Mouse (Mus musculus) lung, adult 2 months (tissue): ENCODE results near the gene Cdc40.

Experiments used
- CTCF ChIP-seq: fragments of 200-500 bp; IDR thresholded peaks from 2 replicates; pipeline ENCODE4 v1.5.1; 2011; ENCODE audit warnings: mild to moderate bottlenecking, low read length, control low read depth; ENCODE audit not compliant: insufficient read depth
- POLR2A ChIP-seq: fragments of 200-500 bp; IDR thresholded peaks from 2 replicates; pipeline ENCODE4 v1.6.1; 2011; ENCODE audit warnings: low read depth, mild to moderate bottlenecking, control low read depth, low read length, borderline replicate concordance; ENCODE audit errors: extremely low read depth

DNA sequence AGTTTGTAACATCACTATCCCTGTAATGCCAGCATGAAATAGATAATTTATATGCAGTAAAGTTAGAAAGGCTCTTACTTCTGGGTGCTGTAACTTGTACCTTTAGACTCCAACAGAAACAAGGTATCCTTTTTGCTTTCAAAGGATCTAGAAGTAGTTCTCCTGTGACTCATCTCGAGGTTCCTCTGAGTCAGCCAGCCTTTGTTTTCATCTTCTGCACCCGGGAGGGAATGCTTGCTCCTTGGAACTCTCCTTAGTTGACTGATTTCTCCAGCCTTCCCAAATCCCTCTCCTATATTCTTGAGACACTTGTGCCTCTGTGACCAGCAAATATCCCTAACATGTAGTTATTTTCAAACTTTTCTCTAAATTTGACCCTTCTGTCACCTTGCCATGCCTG, 25.5 kb upstream of the Cdc40 start:
- no peak for TF ChIP-seq POLR2A
- TF ChIP-seq CTCF = no peak
